ENCODE assay signal across 22 mouse cellular contexts in the genomic region with DNA sequence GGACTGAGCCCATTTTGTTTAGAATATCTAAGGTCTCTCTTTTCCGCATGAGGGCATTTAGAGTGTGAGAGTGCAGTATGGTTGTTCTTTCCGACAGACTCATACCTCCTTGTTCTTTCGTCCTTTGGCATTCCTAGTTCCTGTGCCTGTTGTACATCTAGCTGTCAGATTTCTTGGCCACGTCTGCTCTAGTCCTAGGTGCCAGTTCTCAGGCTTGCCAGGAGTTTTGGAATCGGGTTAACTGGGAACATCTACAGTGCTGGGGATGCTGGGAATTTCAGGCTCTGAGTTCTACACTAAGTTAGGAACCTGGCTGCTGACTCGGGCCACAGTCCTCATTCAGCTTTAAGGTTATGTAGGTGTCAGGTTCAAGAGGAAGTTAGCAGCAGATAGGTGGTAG. TPM values are rescaled to one million over a fixed set of nuclear protein-coding genes. Genes with fewer than 3 reads are reported as not detected.
DNase-seq lines count a peak whose midpoint lies in the region; ATAC-seq and TF ChIP-seq lines count a peak whose summit lies in the region.
"Had no signal": no experiment of that assay in that cellular context is flagged by ENCODE, and none has a peak within 500 bp of the region (broad histone marks: within the 10 kb centered on the region; RNA-seq: fewer than 3 reads in every experiment).

No protein-coding gene starts in this region.

- ATAC-seq in liver, embryonic 13.5 days (ENCODE audit: low read depth): no peak
- no peak for ATAC-seq in liver, embryonic 11.5 days (replicated peaks; ENCODE audit: low FRiP score)
- ATAC-seq in heart, postnatal 0 days (ENCODE audit: insufficient read depth, low read depth): no peak
- ATAC-seq in stomach, postnatal 0 days (ENCODE audit: low FRiP score, low TSS enrichment): 0 out of 2 replicates have a peak, but pooled peaks have one; percentile 36
- no peak for ATAC-seq in activated CD4-positive, CD25-positive, alpha-beta regulatory T cell, adult 4 months
- ATAC-seq: forebrain, embryonic 14.5 days had no signal

- TF ChIP-seq EP300 in heart, postnatal 0 days (IDR thresholded peaks at IDR 0.05; ENCODE audit: low read depth): no peak
- no peak for TF ChIP-seq EP300 in stomach, postnatal 0 days (optimal IDR thresholded peaks at IDR 0.05)

- no peak for TF ChIP-seq CTCF in heart, postnatal 0 days (IDR thresholded peaks at IDR 0.05; ENCODE audit: low read depth)
- no peak for TF ChIP-seq CTCF in stomach, postnatal 0 days (IDR thresholded peaks at IDR 0.05; ENCODE audit: low read depth)

- peaks cover 20% of the 10 kb centered on the region for H3K4me1 ChIP-seq in liver, embryonic 13.5 days (replicated peaks)
- H3K4me1 ChIP-seq in liver, embryonic 11.5 days (replicated peaks; ENCODE audit: control insufficient read depth, insufficient read depth, low read length): no peaks in the 10 kb centered on the region; the same call in 1 of the 2 replicates
- H3K4me1 ChIP-seq in heart, postnatal 0 days (ENCODE audit: control insufficient read depth, insufficient read depth): no peaks in the 10 kb centered on the region
- H3K4me1 ChIP-seq in stomach, postnatal 0 days (replicated peaks; ENCODE audit: control insufficient read depth, insufficient read depth): no peaks in the 10 kb centered on the region
- H3K4me1 ChIP-seq: embryonic facial prominence, embryonic 13.5 days; hindbrain, embryonic 15.5 days; intestine, embryonic 15.5 days; kidney, embryonic 15.5 days; limb, embryonic 13.5 days had no signal

- 81% methylated on average over 6 of the region's 6 CpGs for WGBS in liver, embryonic 13.5 days (ENCODE audit: insufficient replicate concordance)
- WGBS in liver, embryonic 11.5 days: 88% methylated on average over 6 of the region's 6 CpGs
- WGBS in heart, postnatal 0 days: 48% methylated on average over 6 of the region's 6 CpGs
- WGBS in stomach, postnatal 0 days: 64% methylated on average over 6 of the region's 6 CpGs

- DNase-seq in gastrocnemius, adult 8-10 months (ENCODE audit: low spot score in 2 of 2): peak; percentile 9 to 30
- DNase-seq in gastrocnemius, postnatal 10 days: no peak
- no peak for DNase-seq in liver, embryonic 13.5 days
- no peak for DNase-seq in liver, embryonic 11.5 days (ENCODE audit: low spot score)
- peak; percentile 25 for DNase-seq in heart, postnatal 0 days (ENCODE audit: low spot score)
- no peak for DNase-seq in stomach, postnatal 0 days (ENCODE audit: low spot score)

- H3K27me3 ChIP-seq in liver, embryonic 13.5 days: no peaks in the 10 kb centered on the region
- no peaks in the 10 kb centered on the region for H3K27me3 ChIP-seq in liver, embryonic 11.5 days (replicated peaks; ENCODE audit: control insufficient read depth, insufficient read depth, low read length)
- no peaks in the 10 kb centered on the region for H3K27me3 ChIP-seq in heart, postnatal 0 days (ENCODE audit: control insufficient read depth, insufficient read depth, low read length)
- no peaks in the 10 kb centered on the region for H3K27me3 ChIP-seq in stomach, postnatal 0 days (ENCODE audit: control insufficient read depth, insufficient read depth, low read length)
- H3K27me3 ChIP-seq: embryonic facial prominence, embryonic 13.5 days; hindbrain, embryonic 15.5 days; intestine, embryonic 15.5 days; kidney, embryonic 15.5 days; limb, embryonic 13.5 days had no signal

- no peak overlapping the region for H3K4me3 ChIP-seq in liver, embryonic 13.5 days (replicated peaks)
- no peak overlapping the region for H3K4me3 ChIP-seq in liver, embryonic 11.5 days (ENCODE audit: low read depth, low read length)
- no peak overlapping the region for H3K4me3 ChIP-seq in heart, postnatal 0 days (ENCODE audit: low read depth, low read length)
- H3K4me3 ChIP-seq in stomach, postnatal 0 days (ENCODE audit: low read depth, low read length): no peak overlapping the region
- H3K4me3 ChIP-seq: embryonic facial prominence, embryonic 13.5 days; hindbrain, embryonic 15.5 days; intestine, embryonic 15.5 days; kidney, embryonic 15.5 days; limb, embryonic 13.5 days had no signal

- H3K4me2 ChIP-seq in liver, embryonic 13.5 days: no peak overlapping the region
- no peak overlapping the region for H3K4me2 ChIP-seq in liver, embryonic 11.5 days
- no peak overlapping the region for H3K4me2 ChIP-seq in heart, postnatal 0 days (ENCODE audit: low read depth, low read length)
- no peak overlapping the region for H3K4me2 ChIP-seq in stomach, postnatal 0 days (replicated peaks; ENCODE audit: low read depth)
- H3K4me2 ChIP-seq: embryonic facial prominence, embryonic 13.5 days; hindbrain, embryonic 15.5 days; intestine, embryonic 15.5 days; kidney, embryonic 15.5 days; limb, embryonic 13.5 days; lung, embryonic 14.5 days had no signal

- H3K9ac ChIP-seq in liver, embryonic 13.5 days: no peak overlapping the region
- H3K9ac ChIP-seq in liver, embryonic 11.5 days (ENCODE audit: low read depth, low read length): no peak overlapping the region
- no peak overlapping the region for H3K9ac ChIP-seq in heart, postnatal 0 days (replicated peaks; ENCODE audit: low read depth, low read length)
- no peak overlapping the region for H3K9ac ChIP-seq in stomach, postnatal 0 days (ENCODE audit: low read length)
- H3K9ac ChIP-seq: embryonic facial prominence, embryonic 13.5 days; hindbrain, embryonic 15.5 days; intestine, embryonic 15.5 days; kidney, embryonic 15.5 days; limb, embryonic 13.5 days; lung, embryonic 14.5 days had no signal

- no peaks in the 10 kb centered on the region for H3K9me3 ChIP-seq in liver, embryonic 13.5 days (replicated peaks)
- no peaks in the 10 kb centered on the region for H3K9me3 ChIP-seq in liver, embryonic 11.5 days (ENCODE audit: control insufficient read depth, low read length)
- no peaks in the 10 kb centered on the region for H3K9me3 ChIP-seq in heart, postnatal 0 days (replicated peaks; ENCODE audit: control insufficient read depth, low read length)
- H3K9me3 ChIP-seq in stomach, postnatal 0 days (ENCODE audit: control insufficient read depth, low read length): no peaks in the 10 kb centered on the region
- H3K9me3 ChIP-seq: embryonic facial prominence, embryonic 13.5 days; hindbrain, embryonic 15.5 days; intestine, embryonic 15.5 days; kidney, embryonic 15.5 days; limb, embryonic 13.5 days had no signal

- H3K36me3 ChIP-seq in liver, embryonic 13.5 days: peaks cover 82% of the 10 kb centered on the region
- peaks cover 5% of the 10 kb centered on the region; the same call in 1 of the 2 replicates for H3K36me3 ChIP-seq in liver, embryonic 11.5 days (ENCODE audit: control insufficient read depth, insufficient read depth, low read length)
- peaks cover 49% of the 10 kb centered on the region for H3K36me3 ChIP-seq in heart, postnatal 0 days (replicated peaks; ENCODE audit: control insufficient read depth, insufficient read depth, low read length)
- H3K36me3 ChIP-seq in stomach, postnatal 0 days (ENCODE audit: control insufficient read depth, insufficient read depth, low read length): peaks cover 4% of the 10 kb centered on the region; the same call in 1 of the 2 replicates

- peak overlapping the region; percentile 58 for H3K27ac ChIP-seq in liver, embryonic 13.5 days
- no peak overlapping the region for H3K27ac ChIP-seq in liver, embryonic 11.5 days (ENCODE audit: low read depth, low read length)
- H3K27ac ChIP-seq in heart, postnatal 0 days (ENCODE audit: low read depth): no peak overlapping the region
- 0 out of 2 replicates have a peak overlapping the region, but pooled peaks have one; percentile 14 for H3K27ac ChIP-seq in stomach, postnatal 0 days (replicated peaks)
- H3K27ac ChIP-seq: embryonic facial prominence, embryonic 13.5 days; hindbrain, embryonic 15.5 days; intestine, embryonic 15.5 days; kidney, embryonic 15.5 days; limb, embryonic 13.5 days had no signal

RNA-seq across cellular contexts. Expression of gene 4931422A03Rik, which starts 7.4 kb away (rescaled TPM):
- total RNA-seq in gastrocnemius, adult 8-10 months (2022): not detected
- total RNA-seq in gastrocnemius, postnatal 10 days (2021): not detected
- 0.99 and 1.3 TPM in 2 replicates for polyA plus RNA-seq in liver, embryonic 13.5 days (2015; fragmentation: Nextera tagmentation; extraction: Ambion mirVana)
- 3.2 and 3.5 TPM in 2 replicates for polyA plus RNA-seq in liver, embryonic 11.5 days (2014; fragmentation: Nextera tagmentation; extraction: Ambion mirVana)
- total RNA-seq in heart, postnatal 0 days (2014; rRNA removed; ENCODE audit: low replicate concordance): not detected in 2 replicates
- 0.93 and 1.1 TPM in 2 replicates for polyA plus RNA-seq in heart, postnatal 0 days (2015; fragmentation: Nextera tagmentation; extraction: Ambion mirVana)
- polyA plus RNA-seq in stomach, postnatal 0 days (2015; fragmentation: Nextera tagmentation; extraction: Ambion mirVana): 0.80 and 1.0 TPM in 2 replicates
- under 1 TPM in 1 of 2 experiments, not detected in 1; 0.59 TPM for polyA plus RNA-seq in activated CD4-positive, CD25-positive, alpha-beta regulatory T cell, adult 4 months (2017; shearing (Covaris generic))
- total RNA-seq: adrenal gland, adult 2 months; layer of hippocampus, postnatal 25 days; left cerebral cortex, postnatal 14 days; midbrain, postnatal 0 days had no signal
- polyA plus RNA-seq: adrenal gland, adult 2 months had no signal

RNA-seq across cellular contexts. Expression of gene Fbxo3, which starts 8.1 kb away (rescaled TPM):
- total RNA-seq in gastrocnemius, adult 8-10 months (2022): 10 to 100 TPM; 46.4 to 51.8 (median 49.5) TPM
- 10 to 100 TPM; 48.8 to 51.2 TPM for total RNA-seq in gastrocnemius, postnatal 10 days (2021)
- polyA plus RNA-seq in liver, embryonic 13.5 days (2015; fragmentation: Nextera tagmentation; extraction: Ambion mirVana): 50.2 and 61.5 TPM in 2 replicates
- 75.0 and 85.9 TPM in 2 replicates for polyA plus RNA-seq in liver, embryonic 11.5 days (2014; fragmentation: Nextera tagmentation; extraction: Ambion mirVana)
- 48.8 and 58.1 TPM in 2 replicates for total RNA-seq in heart, postnatal 0 days (2014; rRNA removed; ENCODE audit: low replicate concordance)
- polyA plus RNA-seq in heart, postnatal 0 days (2015; fragmentation: Nextera tagmentation; extraction: Ambion mirVana): 40.7 and 43.1 TPM in 2 replicates
- polyA plus RNA-seq in stomach, postnatal 0 days (2015; fragmentation: Nextera tagmentation; extraction: Ambion mirVana): 38.4 and 39.4 TPM in 2 replicates
- 10 to 100 TPM; 44.4 to 46.3 TPM for polyA plus RNA-seq in activated CD4-positive, CD25-positive, alpha-beta regulatory T cell, adult 4 months (2017; shearing (Covaris generic))

RNA-seq across cellular contexts. Expression of gene Gm10912, which starts 30.0 kb away (rescaled TPM):
- total RNA-seq in gastrocnemius, adult 8-10 months (2022): under 1 TPM; 0.15 to 0.75 (median 0.44) TPM
- total RNA-seq in gastrocnemius, postnatal 10 days (2021): under 1 TPM in 1 of 2 experiments, not detected in 1; 0.41 TPM
- 0.06 TPM in 1 of 2 replicates, not detected in the other for polyA plus RNA-seq in liver, embryonic 13.5 days (2015; fragmentation: Nextera tagmentation; extraction: Ambion mirVana)
- polyA plus RNA-seq in liver, embryonic 11.5 days (2014; fragmentation: Nextera tagmentation; extraction: Ambion mirVana): 0.10 TPM in 1 of 2 replicates, not detected in the other
- total RNA-seq in heart, postnatal 0 days (2014; rRNA removed; ENCODE audit: low replicate concordance): not detected in 2 replicates
- 0.07 TPM in 1 of 2 replicates, not detected in the other for polyA plus RNA-seq in heart, postnatal 0 days (2015; fragmentation: Nextera tagmentation; extraction: Ambion mirVana)
- polyA plus RNA-seq in stomach, postnatal 0 days (2015; fragmentation: Nextera tagmentation; extraction: Ambion mirVana): not detected in 2 replicates
- polyA plus RNA-seq in activated CD4-positive, CD25-positive, alpha-beta regulatory T cell, adult 4 months (2017; shearing (Covaris generic)): not detected
- total RNA-seq: midbrain, postnatal 0 days had no signal
- polyA plus RNA-seq: C2C12; forebrain, embryonic 14.5 days; heart, embryonic 16.5 days; hindbrain, embryonic 15.5 days; kidney, embryonic 15.5 days; lung, embryonic 14.5 days; midbrain, postnatal 0 days had no signal

RNA-seq across cellular contexts. Expression of gene Gm10799, which starts 32.8 kb away (rescaled TPM):
- total RNA-seq in gastrocnemius, adult 8-10 months (2022): not detected
- total RNA-seq in gastrocnemius, postnatal 10 days (2021): not detected
- polyA plus RNA-seq in liver, embryonic 13.5 days (2015; fragmentation: Nextera tagmentation; extraction: Ambion mirVana): not detected in 2 replicates
- polyA plus RNA-seq in liver, embryonic 11.5 days (2014; fragmentation: Nextera tagmentation; extraction: Ambion mirVana): not detected in 2 replicates
- not detected in 2 replicates for total RNA-seq in heart, postnatal 0 days (2014; rRNA removed; ENCODE audit: low replicate concordance)
- not detected in 2 replicates for polyA plus RNA-seq in heart, postnatal 0 days (2015; fragmentation: Nextera tagmentation; extraction: Ambion mirVana)
- not detected in 2 replicates for polyA plus RNA-seq in stomach, postnatal 0 days (2015; fragmentation: Nextera tagmentation; extraction: Ambion mirVana)
- not detected for polyA plus RNA-seq in activated CD4-positive, CD25-positive, alpha-beta regulatory T cell, adult 4 months (2017; shearing (Covaris generic))
- total RNA-seq: adrenal gland, adult 2 months; layer of hippocampus, postnatal 25 days; left cerebral cortex, postnatal 14 days; megakaryocyte-erythroid progenitor cell, adult 5-6 weeks; midbrain, postnatal 0 days had no signal
- polyA plus RNA-seq: adrenal gland, adult 2 months; brain, embryonic 14.5 days; C2C12; embryonic facial prominence, embryonic 13.5 days; forebrain, embryonic 14.5 days; heart, embryonic 16.5 days; hindbrain, embryonic 15.5 days; intestine, embryonic 15.5 days; kidney, embryonic 15.5 days; limb, embryonic 13.5 days; lung, embryonic 14.5 days; midbrain, postnatal 0 days had no signal

RNA-seq across cellular contexts. Expression of gene Cd59b, which starts 34.1 kb away (rescaled TPM):
- total RNA-seq in gastrocnemius, adult 8-10 months (2022): 1 to 10 TPM; 1.2 to 2.8 (median 2.1) TPM
- 1 to 10 TPM; 2.1 to 2.2 TPM for total RNA-seq in gastrocnemius, postnatal 10 days (2021)
- polyA plus RNA-seq in liver, embryonic 13.5 days (2015; fragmentation: Nextera tagmentation; extraction: Ambion mirVana): 13.1 and 13.3 TPM in 2 replicates
- polyA plus RNA-seq in liver, embryonic 11.5 days (2014; fragmentation: Nextera tagmentation; extraction: Ambion mirVana): 8.7 and 10.6 TPM in 2 replicates
- total RNA-seq in heart, postnatal 0 days (2014; rRNA removed; ENCODE audit: low replicate concordance): 1.1 and 4.2 TPM in 2 replicates
- polyA plus RNA-seq in heart, postnatal 0 days (2015; fragmentation: Nextera tagmentation; extraction: Ambion mirVana): 1.6 and 2.8 TPM in 2 replicates
- 5.5 and 6.4 TPM in 2 replicates for polyA plus RNA-seq in stomach, postnatal 0 days (2015; fragmentation: Nextera tagmentation; extraction: Ambion mirVana)
- polyA plus RNA-seq in activated CD4-positive, CD25-positive, alpha-beta regulatory T cell, adult 4 months (2017; shearing (Covaris generic)): not detected
- total RNA-seq: midbrain, postnatal 0 days had no signal
- polyA plus RNA-seq: C2C12 had no signal

Comparison
In these comparisons a context has a peak if more than half of its experiments do, and no peak if none do; other contexts are left out.
1. DNase-seq: peak in gastrocnemius, adult 8-10 months (2 of 2) and heart, postnatal 0 days (single experiment); none in gastrocnemius, postnatal 10 days (single experiment), liver, embryonic 13.5 days (single experiment), liver, embryonic 11.5 days (single experiment) and stomach, postnatal 0 days (single experiment).
2. H3K27ac ChIP-seq: peak in liver, embryonic 13.5 days (single experiment) and stomach, postnatal 0 days (single experiment); none in liver, embryonic 11.5 days (single experiment) and heart, postnatal 0 days (single experiment).